Mouse (Mus musculus): ENCODE measurements around the gene Ctnnb1. TPM values are rescaled to one million over a fixed set of nuclear protein-coding genes. Genes with fewer than 3 reads are reported as not detected.

Gene Ctnnb1
- total RNA-seq, 4 experiments from 2014 or later: 398 to 437 (median 405) TPM

- DNase-seq (ENCODE audit: low spot score): no peak
Observed at GRCm38 (mm10) chr9:120926939-120927606, 1.9 kb upstream of the Ctnnb1 start.

- no peak for DNase-seq (ENCODE audit: low spot score)
Observed at GRCm38 (mm10) chr9:120930021-120930420, 1.0 kb downstream of the Ctnnb1 start.

GRCm38 (mm10) chr9:120930811-120931210, 1.8 kb downstream of the Ctnnb1 start:
- DNase-seq (ENCODE audit: low spot score): peak; percentile 48

- no peak for DNase-seq (ENCODE audit: low spot score)
Observed at GRCm38 (mm10) chr9:120932371-120932770, 3.4 kb downstream of the Ctnnb1 start.

GRCm38 (mm10) chr9:120932797-120933586, 4.0 kb downstream of the Ctnnb1 start:
- DNase-seq (ENCODE audit: low spot score): peak; percentile 95

GRCm38 (mm10) chr9:120933587-120933885, 4.5 kb downstream of the Ctnnb1 start:
- no peak for DNase-seq (ENCODE audit: low spot score)

GRCm38 (mm10) chr9:120933886-120934758, 5.1 kb downstream of the Ctnnb1 start:
- peak; percentile 31 for DNase-seq (ENCODE audit: low spot score)

- DNase-seq (ENCODE audit: low spot score): peak; percentile 40
Observed at GRCm38 (mm10) chr9:120934821-120935633, 6.0 kb downstream of the Ctnnb1 start.

GRCm38 (mm10) chr9:120935634-120935922, 6.6 kb downstream of the Ctnnb1 start:
- no peak for DNase-seq (ENCODE audit: low spot score)

- DNase-seq (ENCODE audit: low spot score): peak; percentile 51
Observed at GRCm38 (mm10) chr9:120936351-120936750, 7.3 kb downstream of the Ctnnb1 start.

- DNase-seq (ENCODE audit: low spot score): no peak
Observed at GRCm38 (mm10) chr9:120940858-120941257, 11.8 kb downstream of the Ctnnb1 start.

- no peak for DNase-seq (ENCODE audit: low spot score)
Observed at GRCm38 (mm10) chr9:120943757-120944156, 14.7 kb downstream of the Ctnnb1 start.

GRCm38 (mm10) chr9:120944211-120944610, 15.2 kb downstream of the Ctnnb1 start:
- no peak for DNase-seq (ENCODE audit: low spot score)

- no peak for DNase-seq (ENCODE audit: low spot score)
Observed at GRCm38 (mm10) chr9:120946131-120946530, 17.1 kb downstream of the Ctnnb1 start.

- DNase-seq (ENCODE audit: low spot score): no peak
Observed at GRCm38 (mm10) chr9:120948832-120949231, 19.8 kb downstream of the Ctnnb1 start.

GRCm38 (mm10) chr9:120950761-120951160, 21.7 kb downstream of the Ctnnb1 start:
- DNase-seq (ENCODE audit: low spot score): no peak

GRCm38 (mm10) chr9:120951947-120952346, 22.9 kb downstream of the Ctnnb1 start:
- no peak for DNase-seq (ENCODE audit: low spot score)

- DNase-seq (ENCODE audit: low spot score): no peak
Observed at GRCm38 (mm10) chr9:120958051-120958450, 29.0 kb downstream of the Ctnnb1 start.

GRCm38 (mm10) chr9:120958560-120958959, 29.5 kb downstream of the Ctnnb1 start:
- DNase-seq (ENCODE audit: low spot score): no peak

GRCm38 (mm10) chr9:120959225-120959624, 30.2 kb downstream of the Ctnnb1 start:
- DNase-seq (ENCODE audit: low spot score): no peak

- no peak for DNase-seq (ENCODE audit: low spot score)
Observed at GRCm38 (mm10) chr9:120960611-120961010, 31.6 kb downstream of the Ctnnb1 start.

- no peak for DNase-seq (ENCODE audit: low spot score)
Observed at GRCm38 (mm10) chr9:120961466-120961865, 32.5 kb downstream of the Ctnnb1 start.

Data from heart, adult 8-10 months (tissue).